Mouse (Mus musculus) stomach, adult 2 months (tissue): ENCODE measurements around the gene Cnpy1. TPM values are rescaled to one million over a fixed set of nuclear protein-coding genes. Genes with fewer than 3 reads are reported as not detected.

Source experiments
- polyA plus RNA-seq: library from polyadenylated mRNA; depleted of rRNA; stranded (reverse); fragments of >200 nt; gene quantifications from 2 replicates; pipeline ENCODE4 v1.2.3, GENCODE M21; 2012; rRNA removed

Gene Cnpy1
- not detected in 2 replicates for polyA plus RNA-seq

GRCm38 (mm10) chr5:28245574-28245973, at the start of gene Cnpy1:
Gene Cnpy1, minus strand, starts transcription at chr5:28245806.

DNA sequence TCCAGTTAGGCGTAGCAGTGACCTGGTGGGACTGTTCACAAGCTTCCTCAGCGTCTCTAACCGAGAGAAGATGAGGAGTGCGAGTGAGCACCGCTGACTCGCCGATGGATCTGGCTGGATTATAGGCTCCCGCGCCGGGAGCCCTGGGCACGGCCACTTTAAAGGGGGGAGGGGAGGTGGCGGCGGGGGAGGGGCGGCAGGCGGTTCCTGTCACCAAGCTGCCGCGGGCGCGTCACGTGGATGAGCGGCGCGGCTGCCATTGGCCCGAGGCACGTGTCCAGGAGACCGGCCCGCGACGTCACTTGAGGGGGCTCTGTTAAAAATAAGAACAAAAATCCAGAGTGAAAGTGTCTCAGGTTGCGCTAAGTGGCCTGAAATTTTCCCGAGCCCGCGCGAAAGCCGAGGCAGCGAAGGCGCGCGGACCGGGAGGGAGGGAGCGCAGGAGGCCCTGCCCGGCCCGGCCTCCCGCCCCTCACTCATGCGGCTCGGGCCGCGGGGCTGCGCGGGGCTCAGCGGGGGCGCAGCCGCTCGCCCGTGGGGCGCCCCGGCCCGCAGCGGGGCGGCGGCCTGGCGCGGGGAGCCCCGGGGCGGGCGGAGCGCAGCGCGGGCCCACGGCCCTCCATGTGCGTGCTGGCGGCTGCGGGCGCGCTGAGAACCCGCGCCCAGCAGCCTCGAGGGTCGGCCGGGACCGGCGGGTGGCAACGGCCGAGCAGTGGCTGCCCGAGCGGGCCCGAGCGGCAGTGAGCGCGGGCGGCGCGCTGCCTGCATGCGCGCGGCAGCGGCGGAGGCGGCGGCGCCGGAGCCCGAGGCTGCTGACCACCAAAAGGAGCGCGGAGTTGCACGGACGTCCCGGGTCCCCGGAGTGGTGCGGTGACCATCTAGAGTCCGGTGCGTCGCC, 80.0 kb downstream of the Cnpy1 start, which contains the start of gene En2:
En2 (plus strand) TSS at position 337 of the 898 bp plus-strand sequence.

Other genes with a start within 250 kb of the Cnpy1 start
- gene Insig1, start 174.4 kb downstream of the Cnpy1 start, polyA plus RNA-seq: 41.0 and 63.9 TPM in 2 replicates
- 0.02 and 0.05 TPM in 2 replicates for gene En2, start 80.1 kb downstream of the Cnpy1 start, polyA plus RNA-seq
- gene Rbm33, start 71.3 kb upstream of the Cnpy1 start, polyA plus RNA-seq: 10.7 and 11.8 TPM in 2 replicates
- 18.0 and 32.8 TPM in 2 replicates for gene Shh, start 221.4 kb upstream of the Cnpy1 start, polyA plus RNA-seq